Mouse (Mus musculus) spleen, postnatal 4 days (tissue): ENCODE measurements around the gene Maats1.

Source experiments
- DNase-seq, 2 experiments: peaks; one replicate each; pipeline ENCODE4 v3.0.0; 2022; ENCODE audit warnings: low spot score in 2 of 2

Maats1 gene

DNA sequence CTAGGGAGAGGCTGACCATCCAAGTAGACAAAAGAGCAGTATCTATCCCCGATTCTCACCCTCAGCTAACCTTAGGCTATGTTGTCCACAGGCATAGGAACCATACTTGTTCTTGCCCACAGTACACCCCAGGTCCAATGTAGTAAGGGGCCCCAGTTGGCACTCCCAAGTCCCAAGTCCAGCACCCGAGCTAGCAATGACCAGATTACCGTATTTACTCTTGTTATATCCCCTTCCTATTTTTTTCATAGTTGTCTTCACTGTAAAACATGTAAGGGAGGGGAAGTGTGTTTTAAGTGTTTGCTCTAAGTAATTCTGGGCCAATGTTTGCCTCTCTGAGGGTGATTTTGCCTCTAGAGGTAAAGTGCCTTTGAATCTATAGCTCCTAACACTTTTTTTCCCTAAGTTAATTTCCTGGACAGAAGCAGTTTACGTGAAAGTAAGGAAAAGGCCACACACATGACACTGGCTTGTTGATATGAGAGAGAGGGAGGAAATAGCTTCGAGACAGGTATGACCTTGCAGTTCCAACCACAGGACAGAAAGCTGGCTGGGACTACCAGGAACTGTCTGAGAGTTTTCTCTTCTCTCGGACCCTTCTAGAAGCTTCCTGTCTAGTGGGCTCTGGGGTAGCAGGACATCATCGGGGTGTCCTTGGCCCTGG lies 47.1 kb downstream of the Maats1 start, which contains the start of gene Nr1i2:
Gene Nr1i2 (minus strand): TSS at position 140 of the 664 bp plus-strand sequence.
- DNase-seq, result no peak

DNA sequence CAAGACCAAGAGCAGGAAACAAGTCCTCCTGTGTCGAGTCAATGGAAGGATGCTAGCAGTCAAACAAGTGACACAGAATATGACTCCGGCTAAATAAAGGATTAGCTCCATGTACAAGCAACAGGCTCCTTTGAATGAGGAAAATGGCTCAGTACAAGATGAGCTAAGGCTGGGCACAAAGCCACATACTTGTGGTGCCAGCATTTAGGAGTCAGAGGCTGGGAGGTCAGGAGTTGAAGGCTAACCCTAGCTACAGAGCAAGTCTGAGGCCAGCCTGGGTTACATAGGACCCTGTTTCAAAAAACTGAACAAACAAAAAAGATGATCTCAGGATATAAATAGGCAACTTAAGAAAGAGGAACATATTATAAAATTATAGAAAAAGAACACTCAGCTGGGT lies 51.8 kb downstream of the Maats1 start:
- DNase-seq, result no peak

DNA sequence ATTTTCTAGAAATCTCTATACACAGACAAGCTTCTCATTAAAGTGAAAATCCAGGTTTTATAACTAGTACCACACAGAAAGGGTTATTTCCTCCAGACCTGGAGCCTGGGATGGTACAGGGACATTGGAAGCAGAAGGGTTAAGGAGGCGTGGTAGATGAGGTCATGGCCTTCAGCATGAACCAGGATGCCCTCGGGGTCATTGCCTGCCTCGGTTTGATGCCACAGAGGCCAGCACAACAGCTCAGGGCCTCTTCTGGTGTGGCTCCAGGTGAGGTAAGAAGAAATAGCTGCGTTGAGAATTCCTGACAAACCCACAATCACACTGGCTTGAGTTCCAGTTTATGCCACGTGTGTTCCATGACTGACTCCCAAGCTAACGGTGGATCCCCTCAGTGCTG lies 53.1 kb downstream of the Maats1 start:
- DNase-seq, result no peak

GRCm38 (mm10) chr16:38287762-38288161 lies 54.2 kb downstream of the Maats1 start:
- no peak for DNase-seq

- no peak for DNase-seq
Measured at GRCm38 (mm10) chr16:38287357-38287756, 54.6 kb downstream of the Maats1 start.

GRCm38 (mm10) chr16:38286541-38286940 lies 55.4 kb downstream of the Maats1 start:
- DNase-seq, result no peak

DNA sequence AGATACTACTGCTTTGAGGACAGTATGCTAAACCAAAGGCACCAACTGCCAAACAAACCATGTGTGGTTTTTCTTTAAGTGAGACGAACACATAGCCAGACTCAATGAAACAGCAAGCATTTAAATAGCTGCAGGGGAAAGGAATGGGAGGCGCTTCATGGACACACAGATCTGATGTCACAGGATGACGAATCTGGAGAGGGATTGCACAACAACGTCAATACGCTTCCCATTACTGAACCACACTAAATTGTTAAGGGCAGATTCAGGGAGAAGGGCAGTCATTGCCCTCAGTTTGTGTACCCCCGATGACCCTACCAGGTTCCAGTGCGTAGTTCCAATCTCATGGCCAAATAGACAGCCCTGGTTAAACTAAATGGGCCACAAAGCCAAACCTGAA lies 56.1 kb downstream of the Maats1 start:
- no peak for DNase-seq

DNA sequence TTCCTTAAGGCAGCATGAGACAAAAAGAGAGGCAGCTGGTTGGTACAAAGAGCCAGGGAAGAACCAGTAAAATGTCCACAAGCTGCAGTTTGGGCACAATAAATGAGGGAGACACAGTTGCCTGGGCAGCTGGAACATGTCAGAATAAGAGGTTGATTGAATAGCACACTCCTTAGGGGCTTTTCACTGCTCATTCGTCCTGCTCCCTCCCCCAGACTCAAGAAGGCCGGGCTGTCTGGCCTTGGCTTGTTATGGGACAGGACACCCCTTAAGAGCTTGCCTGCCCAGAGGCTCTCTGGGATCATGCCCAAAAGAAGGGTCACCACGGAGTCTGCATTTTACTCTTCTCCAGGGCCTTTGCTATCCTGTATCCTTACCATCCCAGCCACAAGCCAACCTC lies 58.6 kb downstream of the Maats1 start:
- DNase-seq, result no peak

DNA sequence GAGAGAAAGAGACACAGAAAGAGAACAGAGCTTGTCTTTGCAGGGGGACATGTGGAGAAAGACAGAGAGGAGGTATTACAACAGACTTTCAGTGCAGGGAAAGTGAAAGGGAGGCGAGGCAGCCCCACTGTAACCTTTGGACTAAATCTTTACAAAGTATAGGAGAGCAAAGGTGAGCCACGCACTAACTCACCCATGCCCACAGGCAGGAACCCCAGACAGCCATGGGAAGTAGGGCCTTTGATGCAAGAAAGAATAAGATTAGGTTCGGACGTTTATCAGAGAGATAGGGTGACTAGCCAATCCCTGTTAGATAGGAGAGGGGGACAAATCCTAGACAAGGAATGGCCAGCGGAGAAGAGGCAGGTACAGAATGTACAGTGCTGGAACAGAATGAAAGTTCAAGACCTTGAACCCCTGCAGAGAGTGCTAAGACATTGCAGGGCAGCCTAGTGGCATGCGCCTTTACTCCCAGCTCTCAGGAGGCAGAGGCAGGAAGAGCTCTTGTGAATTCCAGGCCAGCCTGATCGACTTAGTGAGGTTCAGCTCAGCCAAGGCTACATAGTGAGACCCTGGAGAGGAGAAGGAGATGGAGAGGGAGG lies 59.3 kb downstream of the Maats1 start:
- no peak for DNase-seq

- DNase-seq, result no peak
Measured at GRCm38 (mm10) chr16:38280951-38281350, 61.0 kb downstream of the Maats1 start.

GRCm38 (mm10) chr16:38279794-38280193 lies 62.1 kb downstream of the Maats1 start:
- DNase-seq, result no peak

GRCm38 (mm10) chr16:38274737-38275136 lies 67.2 kb downstream of the Maats1 start:
- DNase-seq, result no peak

- DNase-seq, result no peak
Measured at GRCm38 (mm10) chr16:38272483-38272882, 69.5 kb downstream of the Maats1 start.

DNA sequence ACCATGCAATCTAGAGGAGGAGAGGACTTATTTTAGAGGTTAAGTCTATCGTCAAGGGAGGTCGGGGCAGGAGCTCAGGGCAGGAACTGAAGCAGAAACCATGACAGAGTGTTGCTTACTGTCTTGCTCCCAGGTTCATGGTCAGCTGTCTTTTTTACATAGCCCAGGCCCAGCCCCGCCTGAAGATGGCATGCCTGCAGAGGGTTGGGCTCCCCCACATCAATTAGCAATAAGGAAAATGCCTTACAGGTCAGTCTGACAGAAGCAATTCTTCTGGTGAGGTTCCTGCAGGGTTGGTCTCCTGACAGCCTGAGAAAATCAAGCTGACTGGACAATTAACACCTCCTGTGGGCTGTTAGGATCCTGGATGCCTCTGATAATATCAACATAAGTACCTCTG lies 70.3 kb downstream of the Maats1 start:
- DNase-seq, result no peak

- no peak for DNase-seq
Measured at GRCm38 (mm10) chr16:38255927-38256326, 86.0 kb downstream of the Maats1 start.

DNA sequence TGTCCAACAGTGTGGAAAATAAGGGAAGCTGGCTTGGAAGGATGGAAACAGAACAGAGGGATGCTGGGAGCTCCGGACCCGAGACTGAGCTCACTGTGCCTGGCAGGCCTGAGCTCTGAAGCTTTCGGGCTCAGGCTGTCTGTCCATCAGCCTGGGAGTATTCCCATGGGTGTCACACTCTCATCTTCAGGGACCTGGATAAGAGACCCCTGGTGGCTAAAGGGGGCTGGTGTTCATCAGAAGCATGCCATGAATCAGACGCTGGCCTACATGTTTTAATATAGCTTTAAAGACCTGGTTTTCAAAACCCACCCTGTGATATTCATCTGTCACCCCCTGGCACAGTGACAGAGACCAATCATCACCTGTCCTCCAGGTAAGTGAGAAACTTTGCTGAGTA lies 86.8 kb downstream of the Maats1 start:
- no peak for DNase-seq

GRCm38 (mm10) chr16:38254001-38254400 lies 87.9 kb downstream of the Maats1 start:
- DNase-seq, result no peak

DNA sequence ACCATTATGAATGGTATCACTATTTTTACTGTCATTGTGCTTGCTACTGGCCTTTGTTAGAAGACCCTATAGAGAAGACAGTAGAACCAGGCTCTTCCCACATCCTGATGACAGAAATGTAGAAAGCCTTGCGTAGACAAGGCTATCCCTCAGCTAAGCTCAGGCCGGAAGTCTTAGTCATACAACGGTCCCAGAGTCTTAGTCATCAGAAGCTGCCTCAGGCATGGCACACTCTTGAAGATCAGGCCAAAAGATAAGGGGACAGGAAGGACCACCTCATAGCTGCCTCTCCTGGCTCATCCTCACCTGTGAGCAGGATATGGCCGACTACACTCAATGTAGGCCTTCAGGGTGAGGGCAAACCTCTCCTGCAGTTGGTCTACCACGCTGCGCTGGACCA lies 91.5 kb downstream of the Maats1 start:
- DNase-seq, result no peak

GRCm38 (mm10) chr16:38248331-38248961 lies 93.5 kb downstream of the Maats1 start:
- peak in 1 of 2 experiments; percentile 44 for DNase-seq
